Mouse (Mus musculus) thymus, postnatal 0 days (tissue): ENCODE measurements around the gene Cachd1. TPM values are rescaled to one million over a fixed set of nuclear protein-coding genes. Genes with fewer than 3 reads are reported as not detected.
A peak's percentile ranks its signal among the peaks of the same experiment; 100 is the strongest.

Experiments
- DNase-seq: peaks from one replicate; pipeline ENCODE4 v3.0.0-alpha.2; 2015; ENCODE audit warnings: low spot score
- polyA plus RNA-seq: library from polyadenylated mRNA; unstranded; fragments of >200 nt; fragmentation: Nextera tagmentation; extraction: Ambion mirVana; gene quantifications from 2 replicates; pipeline ENCODE4 v1.2.1, GENCODE M21; 2015

Gene Cachd1
- polyA plus RNA-seq, 1 experiment from 2014 or later: 3.9 TPM

DNA sequence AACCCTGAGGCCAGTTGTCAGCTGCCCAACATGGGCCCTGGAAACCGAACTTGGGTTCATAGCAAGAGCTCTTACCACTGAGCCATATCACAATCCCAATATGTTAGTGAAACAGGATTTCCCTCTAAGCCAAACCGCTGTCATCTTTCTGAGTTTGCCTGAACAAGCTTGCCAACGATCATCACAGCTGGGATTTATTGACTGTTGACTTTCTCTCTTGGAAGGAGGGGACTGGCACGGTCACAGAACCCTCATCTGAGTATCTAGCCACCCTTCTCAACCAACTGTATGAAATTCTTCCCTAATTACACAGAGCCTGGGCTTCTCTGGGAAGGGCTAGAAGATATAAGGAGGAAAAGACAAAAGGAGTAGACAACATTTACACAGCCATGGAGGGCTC lies 270.1 kb downstream of the Cachd1 start:
- DNase-seq: no peak

DNA sequence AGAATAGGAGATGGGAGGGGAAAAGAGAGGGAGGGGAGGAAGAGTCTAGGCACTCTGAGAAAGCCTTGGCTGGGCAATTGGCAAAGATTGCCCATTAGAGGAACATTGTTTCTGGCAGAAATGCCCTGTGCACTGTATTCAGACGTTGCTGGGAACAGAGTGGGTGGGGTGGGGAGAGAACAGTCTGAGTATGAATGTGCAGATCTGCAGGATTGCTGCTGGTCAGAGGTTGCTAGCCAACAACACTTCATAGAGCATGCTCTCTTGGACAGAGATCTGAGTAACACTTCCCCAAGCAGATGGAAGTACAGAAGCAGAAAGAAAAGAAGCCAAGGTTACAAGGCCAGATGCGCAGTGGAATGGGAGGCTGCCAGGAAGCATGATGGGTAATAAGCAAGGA lies 285.7 kb downstream of the Cachd1 start:
- no peak for DNase-seq

GRCm38 (mm10) chr4:101066401-101066800 lies 289.9 kb downstream of the Cachd1 start:
- DNase-seq: no peak

GRCm38 (mm10) chr4:101068786-101069153 lies 292.3 kb downstream of the Cachd1 start, which contains the start of gene Raver2:
Raver2 (plus strand) TSS chr4:101068983.
- DNase-seq: peak; percentile 73

DNA sequence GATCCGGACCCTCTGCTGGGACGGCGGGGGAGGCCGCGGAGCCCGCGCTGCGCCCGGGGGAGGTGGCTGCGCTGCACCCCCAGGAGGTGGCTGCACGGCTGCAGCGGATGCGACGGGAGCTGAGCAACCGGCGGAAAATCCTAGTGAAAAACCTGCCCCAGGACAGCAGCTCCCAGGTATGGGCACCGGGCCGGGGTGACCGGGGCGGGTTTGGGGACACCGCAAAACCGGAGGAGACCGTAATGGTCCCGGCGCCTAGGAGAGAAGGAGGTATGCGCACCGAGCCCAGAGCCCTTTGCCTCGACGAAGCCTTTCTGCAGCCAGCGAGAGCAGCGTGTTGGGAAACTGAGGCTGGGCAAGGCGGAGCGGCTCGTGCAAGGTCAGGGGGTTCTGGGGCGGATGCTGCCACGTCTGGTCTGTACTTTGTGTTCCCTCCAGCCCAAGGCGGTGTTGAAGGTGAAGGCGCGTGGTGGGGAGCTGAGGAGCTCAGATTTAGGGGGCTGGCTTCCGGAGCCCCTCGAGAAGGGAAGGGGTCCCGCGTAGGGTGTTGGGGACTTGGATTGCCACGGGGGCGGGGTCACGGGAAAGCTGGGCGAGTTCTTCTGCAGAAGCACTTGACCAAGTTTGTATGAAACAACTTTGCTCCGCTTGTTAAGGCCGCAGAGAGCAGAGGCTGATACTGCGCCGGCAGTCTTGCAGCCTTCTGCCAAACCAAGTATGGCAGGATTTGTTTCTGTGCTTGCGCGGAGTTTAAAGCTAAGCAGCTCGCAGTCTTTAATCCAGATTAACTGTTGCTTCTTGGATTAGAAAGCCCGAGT lies 292.9 kb downstream of the Cachd1 start:
- peak; percentile 33 for DNase-seq

DNA sequence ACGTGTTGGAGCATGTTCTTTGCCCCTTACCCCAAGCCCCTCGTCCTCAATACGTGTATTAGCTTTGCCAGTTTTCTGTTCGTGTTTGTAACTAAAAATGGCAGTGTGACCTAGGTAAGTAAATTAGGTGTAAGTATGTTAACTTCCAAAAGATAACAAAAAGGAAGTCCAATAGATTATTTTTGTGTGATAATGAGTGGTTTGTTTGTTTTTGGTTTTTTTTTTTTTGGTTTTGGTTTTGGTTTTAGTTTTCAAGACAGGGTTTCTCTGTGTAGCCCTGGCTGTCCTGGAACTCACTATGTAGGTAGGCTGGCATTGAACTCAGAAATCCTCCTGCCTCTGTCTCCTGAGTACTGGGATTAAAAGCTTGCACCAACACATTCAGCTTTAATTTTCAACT lies 295.1 kb downstream of the Cachd1 start:
- no peak for DNase-seq

DNA sequence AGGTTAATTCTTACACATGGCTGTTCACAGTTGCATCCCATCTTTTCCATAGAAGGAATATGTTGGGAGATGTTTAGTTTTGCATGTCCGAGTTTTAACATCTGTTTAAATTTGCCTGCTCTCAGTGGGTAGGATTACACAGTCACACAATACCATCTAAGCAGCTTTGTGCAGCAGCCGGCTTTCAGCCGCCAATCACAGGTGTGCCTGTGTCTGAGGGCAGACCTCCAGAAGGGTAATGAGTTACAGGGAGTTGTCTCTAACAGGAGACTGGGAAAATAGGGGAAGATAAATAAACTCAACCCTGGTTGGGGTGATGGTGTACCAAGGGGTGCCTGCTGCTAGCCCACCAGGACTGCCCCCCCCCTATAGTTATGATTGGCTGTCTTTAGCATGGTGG lies 299.9 kb downstream of the Cachd1 start:
- no peak for DNase-seq

Other genes with a start within 250 kb of the Cachd1 start
- not detected in 2 replicates for gene Gm10577, start 244.0 kb downstream of the Cachd1 start, polyA plus RNA-seq